Mouse (Mus musculus): ENCODE measurements around the gene Nr2f6. TPM values are rescaled to one million over a fixed set of nuclear protein-coding genes. Genes with fewer than 3 reads are reported as not detected.

The Nr2f6 gene
- polyA plus RNA-seq, 1 experiment from 2014 or later: 21.7 TPM

DNA sequence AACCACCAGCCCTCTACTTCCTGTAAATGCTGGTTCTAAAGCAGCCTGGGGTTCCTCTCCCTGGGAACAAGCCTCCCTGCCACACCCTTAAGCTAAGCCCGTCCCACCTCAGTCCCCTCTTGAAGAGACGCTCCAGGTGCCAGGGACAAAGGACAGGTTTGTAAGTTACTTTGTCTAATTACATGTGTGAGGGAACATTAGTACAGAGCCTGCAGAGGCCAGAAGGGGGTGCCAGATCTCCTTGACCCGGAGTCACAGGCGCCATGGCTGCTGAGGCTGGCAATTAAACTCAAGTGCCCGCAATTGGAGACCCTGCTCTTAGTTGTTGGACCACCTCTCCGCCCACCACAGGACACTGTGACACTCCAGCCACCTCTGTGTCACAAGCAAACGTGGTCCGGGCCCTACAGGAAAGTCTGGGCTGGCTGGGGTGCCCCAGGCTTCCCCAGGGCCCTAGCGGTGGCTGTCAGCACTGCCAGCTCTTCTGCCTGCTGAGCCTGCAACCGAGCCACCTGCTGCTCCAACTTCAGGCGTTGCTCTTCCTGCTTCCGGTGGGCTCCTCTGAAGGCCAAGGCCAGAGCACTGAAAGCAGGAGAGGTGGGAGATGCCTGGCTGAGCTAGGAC, 3.6 kb upstream of the Nr2f6 start:
- no peak overlapping the region for H3K9ac ChIP-seq (replicated peaks)
- H3K27me3 ChIP-seq: no peaks in the 10 kb centered on the region; the same call in 1 of the 2 replicates
- 70% methylated on average over 12 of the region's 12 CpGs for WGBS
- H3K4me2 ChIP-seq (replicated peaks): no peak overlapping the region
- H3K9me3 ChIP-seq: no peaks in the 10 kb centered on the region
- no peak for ATAC-seq
- no peaks in the 10 kb centered on the region for H3K36me3 ChIP-seq
- H3K4me3 ChIP-seq (replicated peaks): no peak overlapping the region
- H3K27ac ChIP-seq: no peak overlapping the region
- H3K4me1 ChIP-seq (replicated peaks): peaks cover 29% of the 10 kb centered on the region

DNA sequence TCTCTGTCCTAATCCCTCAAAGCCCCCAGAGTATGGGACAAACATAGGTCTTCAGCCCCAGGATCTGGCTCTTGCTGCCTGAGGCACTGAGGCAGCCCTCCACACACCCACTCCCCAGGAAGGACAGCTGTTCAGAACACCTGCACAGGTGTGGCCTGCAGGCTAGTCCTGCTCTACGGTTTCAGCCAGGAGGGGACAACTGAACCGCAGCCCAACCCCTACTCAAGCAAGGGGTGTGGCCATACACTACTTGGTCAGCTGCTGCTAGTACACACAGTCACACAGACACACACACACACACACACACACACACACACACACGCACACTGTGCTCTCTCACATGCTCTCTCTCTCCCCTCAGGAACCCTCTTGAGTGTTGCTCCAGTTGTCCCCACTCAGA, 2.1 kb upstream of the Nr2f6 start:
- Histone ChIP-seq H3K4me2 (replicated peaks) (no peak overlapping the region), H3K36me3 (no peaks in the 10 kb centered on the region), H3K9me3 (no peaks in the 10 kb centered on the region), H3K4me3 (replicated peaks) (no peak overlapping the region), H3K4me1 (replicated peaks) (peaks cover 44% of the 10 kb centered on the region), H3K9ac (replicated peaks) (0 out of 2 replicates have a peak overlapping the region, but pooled peaks have one; percentile 0), H3K27me3 (no peaks in the 10 kb centered on the region; the same call in 1 of the 2 replicates), H3K27ac (no peak overlapping the region)
- WGBS: 49% methylated on average over 3 of the region's 3 CpGs
- ATAC-seq: no peak

DNA sequence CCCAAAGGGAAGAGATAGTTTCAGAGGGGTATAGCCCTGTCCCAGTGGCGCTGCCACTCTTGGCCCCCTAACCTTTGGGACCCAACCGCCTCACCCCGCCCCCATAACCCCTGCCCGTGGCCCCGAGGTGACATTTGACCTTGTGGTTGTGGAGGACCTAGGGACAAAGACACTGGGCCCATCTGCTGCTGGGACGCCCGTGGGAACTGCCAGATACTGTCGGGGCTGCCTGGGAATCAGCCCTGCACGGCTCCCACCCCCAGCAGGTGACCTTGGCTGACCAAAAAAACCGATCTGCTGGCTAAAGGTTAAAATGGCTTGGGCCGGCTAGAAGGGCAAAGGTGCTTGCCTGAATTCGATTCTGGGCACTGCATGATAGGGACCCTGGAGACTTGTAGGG, 1.6 kb upstream of the Nr2f6 start:
- Histone ChIP-seq H3K27me3 (no peaks in the 10 kb centered on the region), H3K36me3 (no peaks in the 10 kb centered on the region), H3K9me3 (no peaks in the 10 kb centered on the region), H3K4me1 (replicated peaks) (peaks cover 49% of the 10 kb centered on the region), H3K4me2 (replicated peaks) (no peak overlapping the region), H3K9ac (replicated peaks) (0 out of 2 replicates have a peak overlapping the region, but pooled peaks have one; percentile 0), H3K4me3 (replicated peaks) (no peak overlapping the region), H3K27ac (no peak overlapping the region)
- 11% methylated on average over 12 of the region's 12 CpGs for WGBS
- no peak for ATAC-seq

DNA sequence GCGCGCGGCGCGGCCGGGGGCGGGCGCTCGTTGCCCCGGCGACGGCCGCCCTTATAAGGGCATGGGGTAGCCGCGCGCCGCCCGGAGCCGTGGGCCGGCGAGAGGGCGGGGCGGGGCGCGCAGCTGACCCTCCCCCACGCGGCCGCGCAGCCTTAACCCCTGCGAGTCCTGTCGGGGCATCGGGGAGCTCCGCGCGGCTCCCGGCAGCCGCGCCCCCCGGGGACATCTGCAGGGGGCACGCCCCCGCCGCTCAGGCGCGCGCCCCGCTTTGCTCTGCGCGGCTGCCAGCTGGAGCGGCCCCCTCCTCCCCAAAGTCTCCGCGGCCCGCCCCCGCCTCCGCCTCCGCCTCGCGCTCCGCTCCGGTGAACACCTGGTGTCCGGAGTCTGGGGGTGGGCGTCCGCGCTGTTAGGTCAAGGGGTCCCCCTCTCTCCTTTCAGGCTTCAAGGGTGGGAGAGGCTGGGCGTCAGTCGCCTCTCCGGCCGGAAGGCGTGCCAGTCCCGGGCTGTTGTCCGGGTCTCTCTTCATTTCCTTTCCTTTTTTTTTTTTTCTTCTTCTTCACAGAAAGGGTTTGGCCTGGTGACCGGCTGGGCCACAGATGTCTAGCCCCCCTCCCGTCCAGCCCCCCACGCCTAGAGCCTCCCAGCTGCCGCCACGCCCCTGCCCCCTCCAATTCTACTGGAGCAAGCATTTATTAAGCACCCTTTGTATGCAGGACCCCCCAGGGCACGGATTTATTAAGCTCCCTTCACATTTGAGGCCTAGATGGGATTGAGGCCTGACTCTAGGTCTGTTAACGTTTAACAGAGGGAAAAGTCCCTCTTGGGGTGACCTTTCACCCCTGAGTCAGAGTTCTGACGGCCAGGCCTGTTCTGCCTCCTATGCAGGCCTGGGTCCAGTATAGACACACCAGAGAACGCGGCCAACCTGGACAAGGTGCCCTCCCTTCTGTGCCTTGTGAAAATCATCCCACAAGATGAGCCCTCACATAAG, 506 bp upstream of the Nr2f6 start:
- no peaks in the 10 kb centered on the region for H3K9me3 ChIP-seq
- peaks cover 50% of the 10 kb centered on the region for H3K4me1 ChIP-seq (replicated peaks)
- peaks cover 8% of the 10 kb centered on the region; the same call in 1 of the 2 replicates for H3K27me3 ChIP-seq
- peak overlapping the region; percentile 81 for H3K9ac ChIP-seq (replicated peaks)
- H3K27ac ChIP-seq: peak overlapping the region; percentile 94
- peak overlapping the region; percentile 75 for H3K4me3 ChIP-seq (replicated peaks)
- H3K36me3 ChIP-seq: 0 out of 2 replicates have a peak, but pooled peaks cover 7% of the 10 kb centered on the region
- ATAC-seq: peak; percentile 82
- WGBS: 1% methylated on average over 60 of the region's 80 CpGs
- peak overlapping the region; percentile 99 for H3K4me2 ChIP-seq (replicated peaks)

DNA sequence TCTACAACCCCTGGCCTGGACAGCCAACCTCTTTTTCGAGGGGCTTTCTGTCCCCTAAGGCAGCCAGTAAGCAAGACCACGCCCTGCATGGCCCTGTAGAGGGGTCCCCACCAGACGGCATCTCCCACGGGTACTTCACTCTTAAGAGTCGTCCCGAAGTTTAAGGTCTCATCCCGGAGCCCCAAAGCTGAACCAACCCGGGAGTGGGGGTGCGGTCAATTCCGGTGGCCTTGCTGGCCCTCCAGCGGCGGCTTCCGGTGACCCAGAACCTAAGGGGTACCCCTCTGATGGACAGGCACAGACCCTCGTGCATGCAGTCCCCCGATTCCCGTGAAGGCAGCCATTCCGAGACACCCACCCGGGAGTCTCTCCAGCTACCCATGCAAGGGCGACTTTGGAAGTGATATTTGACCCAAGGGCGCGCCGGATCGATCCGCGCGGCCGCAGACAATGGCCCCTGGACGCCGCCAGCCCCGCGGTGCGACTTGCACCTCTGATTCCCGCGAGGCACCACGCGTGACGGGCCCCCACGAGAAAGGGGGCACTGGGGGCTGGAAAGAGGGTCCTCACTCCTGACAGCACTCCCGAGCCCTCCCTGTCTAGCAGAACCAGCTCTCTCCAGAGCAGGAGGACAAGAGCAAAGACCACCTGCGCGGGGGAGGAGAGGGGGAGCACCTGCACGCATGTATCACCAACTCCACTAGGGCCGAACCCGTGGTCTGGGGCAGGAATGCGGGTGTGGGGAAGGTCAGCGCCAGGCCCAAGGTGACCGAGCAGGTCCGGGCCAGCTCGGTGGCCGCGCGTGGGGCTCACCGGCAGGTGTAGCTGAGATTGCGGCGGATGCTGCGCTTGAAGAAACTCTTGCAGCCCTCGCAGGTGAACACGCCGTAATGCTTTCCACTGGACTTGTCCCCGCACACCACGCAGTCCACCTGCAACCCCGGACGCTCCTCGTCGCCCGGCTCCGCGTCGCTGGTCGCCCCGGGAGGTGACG, 1.3 kb downstream of the Nr2f6 start:
- under 1% methylated on average over 72 of the region's 72 CpGs for WGBS
- H3K4me3 ChIP-seq (replicated peaks): peak overlapping the region; percentile 75
- H3K4me2 ChIP-seq (replicated peaks): peak overlapping the region; percentile 99
- H3K4me1 ChIP-seq (replicated peaks): peaks cover 67% of the 10 kb centered on the region
- no peaks in the 10 kb centered on the region for H3K9me3 ChIP-seq
- peaks cover 16% of the 10 kb centered on the region; the same call in 1 of the 2 replicates for H3K27me3 ChIP-seq
- ATAC-seq: no peak
- no peak overlapping the region for H3K27ac ChIP-seq
- H3K9ac ChIP-seq (replicated peaks): peak overlapping the region; percentile 81
- 0 out of 2 replicates have a peak, but pooled peaks cover 7% of the 10 kb centered on the region for H3K36me3 ChIP-seq

DNA sequence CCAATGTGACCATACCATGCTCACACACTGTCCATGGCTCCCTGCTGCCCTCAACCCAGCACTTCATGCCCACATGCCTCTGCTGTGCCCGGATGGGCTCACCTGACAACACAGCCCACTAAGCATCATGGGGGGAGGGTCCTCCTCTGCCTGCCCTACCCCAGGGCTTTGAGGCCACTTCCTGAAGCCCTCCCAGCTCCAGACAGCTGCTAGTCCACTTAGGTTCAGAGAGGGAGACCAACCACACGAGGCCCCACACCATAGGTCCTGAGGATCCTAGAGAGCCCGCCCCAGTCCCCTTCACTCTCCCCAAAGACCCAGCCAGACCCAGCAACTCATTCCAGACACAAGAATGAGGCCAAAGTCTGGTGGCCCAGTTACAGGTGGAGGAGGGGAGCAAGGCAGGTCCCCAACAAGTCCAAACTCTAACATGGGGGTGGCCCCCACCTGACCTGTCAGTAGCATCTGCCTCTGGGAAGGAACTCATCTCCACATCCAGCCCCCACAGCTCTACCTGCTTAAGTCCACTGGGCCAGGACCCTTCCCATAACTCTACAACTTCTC, 2.2 kb downstream of the Nr2f6 start:
- H3K4me2 ChIP-seq (replicated peaks): peak overlapping the region; percentile 99
- H3K9ac ChIP-seq (replicated peaks): peak overlapping the region; percentile 81
- H3K4me3 ChIP-seq (replicated peaks): peak overlapping the region; percentile 75
- WGBS: 25% methylated on average over 3 of the region's 3 CpGs
- H3K27ac ChIP-seq: no peak overlapping the region
- H3K36me3 ChIP-seq: peaks cover 14% of the 10 kb centered on the region
- peaks cover 16% of the 10 kb centered on the region; the same call in 1 of the 2 replicates for H3K27me3 ChIP-seq
- peaks cover 71% of the 10 kb centered on the region for H3K4me1 ChIP-seq (replicated peaks)
- ATAC-seq: no peak
- no peaks in the 10 kb centered on the region for H3K9me3 ChIP-seq

DNA sequence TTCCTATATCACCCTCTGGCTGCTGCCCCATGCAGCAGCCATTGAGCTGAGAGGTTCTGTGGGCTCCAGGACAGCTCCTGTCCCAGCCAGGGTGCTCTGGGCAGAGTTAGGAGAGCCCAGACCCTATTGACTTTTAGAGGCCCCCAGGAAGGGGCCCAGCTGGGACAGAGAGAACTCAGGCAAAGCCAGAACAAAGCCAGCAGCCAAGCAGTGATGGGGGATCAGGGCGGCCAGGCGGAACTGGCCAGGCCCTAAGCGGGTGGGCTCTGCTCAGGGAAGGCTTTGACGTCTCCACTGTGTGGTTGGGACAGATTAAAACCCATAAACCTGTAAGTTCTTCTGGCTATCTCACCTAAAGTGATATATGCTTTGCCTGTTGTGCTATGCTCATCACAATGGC, 2.8 kb downstream of the Nr2f6 start:
- peak overlapping the region; percentile 99 for H3K4me2 ChIP-seq (replicated peaks)
- H3K27ac ChIP-seq: 0 out of 2 replicates have a peak overlapping the region, but pooled peaks have one; percentile 4
- ATAC-seq: no peak
- H3K9me3 ChIP-seq: no peaks in the 10 kb centered on the region
- 8% methylated on average over 4 of the region's 4 CpGs for WGBS
- H3K36me3 ChIP-seq: peaks cover 20% of the 10 kb centered on the region
- H3K4me1 ChIP-seq (replicated peaks): peaks cover 71% of the 10 kb centered on the region
- peak overlapping the region; percentile 75 for H3K4me3 ChIP-seq (replicated peaks)
- peaks cover 16% of the 10 kb centered on the region; the same call in 1 of the 2 replicates for H3K27me3 ChIP-seq
- peak overlapping the region; percentile 81 for H3K9ac ChIP-seq (replicated peaks)

DNA sequence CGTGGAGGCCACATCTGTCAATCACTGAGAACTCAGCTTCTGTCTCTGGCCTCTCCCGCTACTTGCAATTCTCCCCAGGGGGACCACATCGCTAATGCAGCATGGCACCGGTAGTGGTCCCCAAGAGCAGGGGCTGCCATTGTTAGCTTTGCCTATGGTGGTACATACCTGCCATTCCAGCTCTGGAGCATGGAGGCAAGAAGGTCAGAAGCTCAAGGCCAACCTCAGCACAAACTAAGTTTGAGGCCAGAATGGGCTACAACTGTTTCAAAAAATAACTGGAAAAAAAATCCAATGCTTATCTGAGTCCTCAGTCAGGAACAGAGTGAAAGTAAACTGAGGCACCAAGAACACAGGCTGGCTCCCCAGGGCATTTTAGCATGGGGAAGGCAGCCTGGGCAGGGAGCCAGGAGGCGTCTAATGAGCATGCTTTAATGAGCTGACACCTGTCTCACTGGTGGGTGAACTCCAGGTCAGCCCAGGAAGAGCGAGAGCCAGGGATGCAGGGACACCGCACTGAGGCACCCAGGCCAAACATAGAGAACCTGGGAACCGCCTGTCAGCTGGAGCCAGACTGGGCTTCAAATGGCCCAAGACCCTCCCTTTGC, 5.2 kb downstream of the Nr2f6 start:
- peak overlapping the region; percentile 66 for H3K4me2 ChIP-seq (replicated peaks)
- peaks cover 54% of the 10 kb centered on the region for H3K4me1 ChIP-seq (replicated peaks)
- no peaks in the 10 kb centered on the region for H3K9me3 ChIP-seq
- 27% methylated on average over 8 of the region's 8 CpGs for WGBS
- peak overlapping the region; percentile 64 for H3K9ac ChIP-seq (replicated peaks)
- peaks cover 26% of the 10 kb centered on the region for H3K36me3 ChIP-seq
- peaks cover 16% of the 10 kb centered on the region; the same call in 1 of the 2 replicates for H3K27me3 ChIP-seq
- ATAC-seq: no peak
- H3K27ac ChIP-seq: peak overlapping the region; percentile 77; the same call in 1 of the 2 replicates
- peak overlapping the region; percentile 40 for H3K4me3 ChIP-seq (replicated peaks)

DNA sequence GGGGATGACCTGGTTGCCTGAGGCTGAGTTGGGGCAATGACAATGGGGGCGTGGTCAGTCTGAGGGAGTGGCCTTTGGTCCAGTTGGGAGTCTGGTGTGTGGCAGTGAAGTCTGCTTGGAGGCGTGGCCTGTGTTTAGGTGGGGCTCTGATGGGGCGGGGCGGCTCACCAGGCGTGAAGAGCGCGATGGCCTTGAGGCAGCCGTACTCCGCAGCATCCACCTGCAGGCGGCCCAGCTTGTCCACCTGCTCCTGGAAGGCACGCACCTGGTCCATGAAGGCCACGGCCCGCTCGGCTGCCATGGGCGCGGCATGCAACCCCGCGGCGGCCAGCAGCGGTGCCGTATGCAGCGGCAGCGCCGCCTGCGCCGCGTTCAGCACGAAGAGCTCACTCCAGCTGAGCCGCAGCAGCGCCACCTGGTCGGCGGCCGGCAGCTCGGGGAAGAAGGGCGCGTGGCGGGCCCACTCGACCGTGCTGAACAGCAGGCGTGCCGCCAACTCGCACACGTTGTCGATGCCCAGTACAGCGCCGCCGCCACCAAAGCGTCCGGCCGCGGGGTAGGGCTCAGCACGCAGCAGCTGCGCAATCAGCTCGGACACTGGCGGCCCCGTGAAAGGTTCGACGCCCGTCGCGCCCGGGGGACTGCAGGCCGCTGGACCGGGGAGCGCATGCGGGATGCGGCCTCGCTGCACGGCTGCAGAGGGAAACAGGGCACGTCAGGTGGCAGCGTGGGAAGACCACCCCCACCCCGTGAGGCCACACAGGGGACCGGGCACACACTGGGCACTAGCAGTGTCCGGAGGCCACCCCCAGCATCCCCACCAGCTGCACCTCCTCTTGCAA, 6.0 kb downstream of the Nr2f6 start:
- Histone ChIP-seq H3K27ac (peak overlapping the region; percentile 77), H3K4me2 (replicated peaks) (peak overlapping the region; percentile 66), H3K4me3 (replicated peaks) (peak overlapping the region; percentile 40), H3K9me3 (no peaks in the 10 kb centered on the region), H3K27me3 (peaks cover 16% of the 10 kb centered on the region; the same call in 1 of the 2 replicates), H3K4me1 (replicated peaks) (peaks cover 48% of the 10 kb centered on the region), H3K36me3 (peaks cover 26% of the 10 kb centered on the region), H3K9ac (replicated peaks) (peak overlapping the region; percentile 64)
- peak; percentile 6 for ATAC-seq
- WGBS: 2% methylated on average over 74 of the region's 74 CpGs

Data from midbrain, embryonic 13.5 days (tissue).